Mouse (Mus musculus): ENCODE results near the gene Ing5. TPM values are rescaled to one million over a fixed set of nuclear protein-coding genes. Genes with fewer than 3 reads are reported as not detected.
A peak's percentile ranks its signal among the peaks of the same experiment; 100 is the strongest.
"Not testable (repeated sequence)": the region's sequence is repeated elsewhere in the genome, so short reads cannot be mapped to it uniquely, and the experiment has no call there.

Gene Ing5
- 10 to 100 TPM; 12.9 to 13.8 TPM for total RNA-seq (2021)

DNA sequence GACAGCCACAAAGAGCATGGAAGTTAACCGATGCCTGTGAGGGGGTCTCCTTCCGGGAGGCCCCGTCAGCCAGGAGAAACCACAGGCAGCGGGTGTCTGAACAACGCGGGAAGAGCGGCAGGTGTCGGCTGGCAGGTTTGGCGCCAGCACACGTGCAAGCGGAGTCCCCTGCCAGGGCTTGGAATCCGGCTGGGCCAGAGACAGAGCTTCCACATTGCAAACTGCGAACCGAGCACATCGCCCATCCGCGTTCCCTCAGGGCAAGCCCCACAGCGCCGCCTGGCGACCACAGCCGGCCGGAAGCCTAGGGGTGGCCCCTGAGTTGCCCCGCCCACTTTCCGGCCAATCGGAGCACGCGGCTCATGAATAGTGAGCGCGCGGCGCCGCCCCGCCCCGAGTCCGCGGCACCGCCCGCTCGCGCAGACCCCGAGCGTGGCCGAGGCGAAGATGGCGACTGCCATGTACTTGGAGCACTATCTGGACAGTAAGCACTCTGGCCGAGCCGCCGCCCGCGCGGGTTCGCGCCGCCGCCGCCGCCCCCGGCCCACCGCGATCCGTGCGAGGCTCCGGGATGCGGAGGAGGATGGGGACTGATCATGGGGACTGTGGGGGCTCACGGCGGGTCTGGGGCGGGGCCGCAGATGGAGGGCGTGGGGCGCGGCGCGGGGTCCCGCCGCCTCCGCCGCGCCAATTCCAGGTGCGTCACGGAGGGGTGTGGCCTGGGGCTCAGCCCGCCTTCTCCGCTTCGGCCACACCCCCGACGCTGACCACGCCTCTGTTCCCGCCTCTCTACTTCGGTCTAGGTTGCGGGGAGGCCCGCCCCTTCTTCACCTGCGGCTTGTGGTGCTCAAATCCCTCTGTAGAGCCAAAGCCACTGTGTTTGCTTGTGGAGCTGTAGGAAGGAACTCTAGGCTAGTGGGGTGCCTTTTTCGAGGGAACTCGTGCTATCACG is at the start of gene Ing5:
Gene Ing5 (plus strand): TSS at position 410 of the 952 bp plus-strand sequence.
- DNase-seq = peak; percentile 99

DNA sequence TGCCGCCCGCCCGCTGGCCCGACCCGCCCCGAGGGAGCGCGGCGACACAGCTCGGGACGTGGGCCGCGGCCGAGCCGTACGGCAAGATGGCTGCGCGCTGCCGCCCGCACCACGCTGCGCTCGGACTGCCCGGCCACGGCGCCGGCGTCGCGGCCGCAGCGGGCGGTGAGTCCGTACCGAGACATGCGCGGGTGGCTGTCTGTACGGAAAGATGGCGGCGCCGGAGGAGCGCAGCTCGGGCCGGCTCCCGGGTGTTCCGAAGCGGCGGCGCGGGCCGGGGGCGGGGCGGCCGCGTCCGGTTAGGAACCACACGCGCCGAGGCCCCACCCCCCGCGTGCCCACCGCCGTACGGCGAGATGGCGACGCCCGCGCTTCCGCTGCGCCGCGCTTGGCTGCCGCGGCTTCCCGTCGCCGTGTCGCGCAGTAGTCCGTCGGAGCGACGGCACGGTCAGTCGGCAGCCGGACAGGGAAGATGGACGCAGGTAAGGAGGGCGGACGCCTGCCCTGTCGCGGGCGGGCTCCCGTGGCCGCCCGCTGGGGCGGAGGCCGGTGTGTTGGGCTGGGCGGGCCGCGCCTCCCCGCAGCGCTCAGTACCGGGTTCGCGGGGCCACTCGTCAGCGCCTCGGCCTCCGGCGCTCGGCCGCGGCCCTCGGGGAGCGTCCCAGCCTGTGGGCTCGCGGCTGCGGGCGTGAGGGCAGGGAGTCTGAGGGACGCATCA is 49.0 kb upstream of the Ing5 start, which contains the start of gene Thap4:
Gene Thap4 (minus strand): TSS at position 292 of the 718 bp plus-strand sequence.
- DNase-seq = peak; percentile 90 to 91

DNA sequence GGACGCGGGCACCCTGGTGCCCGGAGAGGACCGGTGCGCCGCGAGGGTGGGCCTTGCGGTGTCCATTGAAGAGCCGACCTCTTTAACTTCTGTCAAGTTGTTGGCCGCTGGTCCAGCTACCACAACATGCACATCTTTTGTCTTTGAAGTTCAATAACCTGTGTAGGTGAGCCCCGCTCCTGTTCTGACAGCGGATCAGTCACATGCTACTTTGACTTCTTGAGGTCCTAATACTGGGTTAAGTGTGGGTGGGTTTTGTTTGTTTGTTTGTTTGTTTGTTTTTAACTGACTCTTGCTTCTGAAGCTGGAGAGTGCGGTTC is 48.5 kb upstream of the Ing5 start:
- no peak for DNase-seq

DNA sequence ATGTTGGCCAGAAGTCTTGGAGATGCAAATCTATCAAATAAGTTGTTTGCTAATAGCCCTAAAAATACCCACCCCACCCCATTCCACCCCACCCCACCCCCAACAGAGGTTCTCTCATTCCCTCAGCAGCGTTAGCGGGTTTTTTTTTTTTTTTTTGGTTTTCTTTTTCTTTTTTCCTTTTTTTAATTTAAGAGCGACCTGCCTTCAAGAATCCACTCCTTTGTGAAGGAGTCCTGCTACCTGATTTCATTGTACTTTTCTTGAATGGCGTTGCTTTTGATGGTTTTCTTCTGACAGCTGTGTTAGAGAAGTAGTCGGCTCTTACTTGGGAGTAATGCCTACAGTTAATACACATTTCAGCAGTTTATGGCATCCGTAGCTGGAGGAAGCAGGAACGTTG is 48.1 kb upstream of the Ing5 start:
- DNase-seq = no peak

DNA sequence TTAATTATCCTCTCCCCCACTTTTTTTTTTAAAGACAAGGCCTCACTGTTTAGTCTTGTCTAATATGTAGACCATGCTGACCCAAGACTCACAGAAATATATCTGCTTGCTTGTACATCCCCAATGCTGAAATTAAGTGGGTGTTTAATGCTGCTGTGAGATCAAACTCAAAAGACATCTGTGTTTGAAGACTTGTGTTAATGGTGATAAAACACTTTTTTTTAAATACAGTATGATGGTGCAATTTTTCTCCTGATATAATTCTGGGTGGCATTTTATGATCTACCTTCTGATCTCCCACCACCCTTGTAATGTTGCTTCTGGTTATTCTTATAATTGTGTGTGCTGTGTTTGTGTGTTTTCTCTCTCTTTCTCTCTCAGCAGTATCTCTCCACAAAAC is 47.6 kb upstream of the Ing5 start:
- no peak for DNase-seq

DNA sequence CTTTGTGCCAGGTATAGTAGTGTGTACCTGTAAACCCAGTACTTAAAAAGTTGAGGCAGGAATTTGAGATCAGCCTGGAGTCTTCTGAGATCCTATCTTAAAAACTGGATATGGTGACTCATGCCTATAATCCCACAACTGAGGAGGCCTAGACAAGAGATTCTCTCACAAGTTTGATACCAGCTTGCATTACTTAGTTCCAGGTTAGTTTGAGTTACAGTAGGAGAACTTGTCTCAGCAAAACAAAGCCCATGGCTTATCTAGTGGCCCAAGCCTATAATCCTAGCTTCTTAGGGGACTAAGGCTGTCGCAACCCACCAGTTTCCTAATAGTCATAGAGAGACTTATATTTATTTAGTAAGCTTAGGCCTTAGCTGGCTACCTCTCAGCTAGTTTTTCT is 43.7 kb upstream of the Ing5 start:
- no peak for DNase-seq

DNA sequence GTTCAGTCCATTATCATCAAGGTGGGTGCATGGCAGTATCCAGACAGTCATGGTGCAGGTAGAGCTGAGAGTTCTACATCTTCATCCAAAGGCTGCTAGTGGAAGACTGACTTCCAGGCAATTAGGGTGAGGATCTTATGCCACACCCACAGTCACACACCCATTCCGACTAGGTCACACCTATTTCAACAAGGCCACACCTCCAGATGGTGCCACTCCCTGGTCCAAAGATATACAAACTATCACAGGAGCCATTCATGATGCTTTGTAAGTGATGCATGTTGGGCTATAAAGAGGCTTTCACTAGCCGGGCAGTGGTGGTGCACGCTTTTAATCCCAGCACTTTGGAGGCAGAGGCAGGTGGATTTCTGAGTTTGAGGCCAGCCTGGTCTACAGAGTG is 40.2 kb upstream of the Ing5 start:
- DNase-seq = not testable (repeated sequence)

DNA sequence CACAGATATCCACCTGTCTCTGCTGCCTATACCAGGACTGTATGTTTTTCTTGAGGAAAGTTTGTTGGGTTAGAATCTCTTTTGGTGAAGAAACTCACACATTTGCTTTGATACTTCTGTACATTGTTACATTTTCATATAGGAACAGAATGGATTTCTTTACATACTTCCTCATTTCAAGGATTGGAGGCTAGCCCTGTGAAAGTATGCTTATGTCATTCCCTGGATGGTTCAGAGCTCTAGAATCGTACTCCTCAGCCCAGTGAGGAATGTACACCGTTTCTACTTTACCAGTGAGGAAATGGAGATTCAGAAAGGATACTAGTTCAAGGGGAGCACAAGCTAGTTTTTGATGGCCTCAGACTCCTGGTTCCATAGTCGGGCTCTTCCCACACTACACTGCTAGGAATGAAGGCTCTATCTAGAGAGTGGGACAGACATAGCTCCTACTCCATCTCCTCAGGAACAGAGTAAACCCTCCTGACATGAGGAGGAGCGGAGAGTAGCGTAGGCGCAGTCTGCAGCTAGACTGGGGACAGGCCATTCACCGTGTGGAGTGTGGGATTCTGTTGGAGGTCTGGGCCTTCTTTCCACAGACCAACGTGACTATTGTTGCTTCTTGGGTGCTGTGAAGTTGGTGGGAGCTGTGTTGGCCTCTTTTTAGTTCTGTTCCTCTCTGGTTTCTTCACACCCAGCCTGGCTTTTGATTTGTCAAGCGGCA is 38.7 kb upstream of the Ing5 start:
- DNase-seq = no peak

DNA sequence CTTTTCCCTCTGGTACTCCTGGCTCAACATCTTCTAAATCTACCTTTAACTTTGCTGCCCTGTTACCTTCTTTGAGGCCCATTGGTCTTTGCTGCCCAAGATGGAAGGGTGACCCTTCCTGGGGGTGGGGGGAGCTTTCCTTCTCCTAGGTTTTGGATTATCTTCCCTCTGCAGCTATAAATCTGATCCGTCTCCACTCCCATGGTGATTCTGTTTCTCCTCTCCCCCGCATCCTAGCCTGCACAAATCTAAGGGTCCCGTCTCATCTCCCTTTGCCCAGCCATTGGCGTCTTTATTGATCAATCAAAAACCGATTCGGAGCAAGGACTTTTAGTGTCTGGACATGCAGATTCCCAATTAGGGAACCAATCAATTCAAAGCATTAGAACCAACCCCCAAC is 36.2 kb upstream of the Ing5 start:
- DNase-seq = no peak

DNA sequence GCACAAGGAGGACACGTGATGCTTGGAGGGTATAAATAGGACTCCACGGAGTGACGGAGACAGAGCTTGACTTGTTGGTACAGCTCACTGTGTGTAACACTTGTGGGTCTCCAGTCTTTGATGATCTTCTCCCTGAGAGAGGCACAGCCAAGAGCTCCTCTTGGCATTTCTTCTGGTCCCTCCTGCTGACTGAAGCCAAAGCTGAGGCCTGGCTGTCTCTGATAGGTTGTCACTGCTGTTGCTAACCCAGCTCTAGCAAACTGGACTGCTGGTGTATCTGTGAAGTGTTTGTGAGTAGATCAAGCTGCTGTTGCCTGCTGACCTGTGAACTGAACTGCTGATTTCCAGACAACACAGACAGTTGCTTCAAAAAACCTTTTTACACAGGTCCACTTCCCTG is 33.9 kb upstream of the Ing5 start:
- DNase-seq = no peak

DNA sequence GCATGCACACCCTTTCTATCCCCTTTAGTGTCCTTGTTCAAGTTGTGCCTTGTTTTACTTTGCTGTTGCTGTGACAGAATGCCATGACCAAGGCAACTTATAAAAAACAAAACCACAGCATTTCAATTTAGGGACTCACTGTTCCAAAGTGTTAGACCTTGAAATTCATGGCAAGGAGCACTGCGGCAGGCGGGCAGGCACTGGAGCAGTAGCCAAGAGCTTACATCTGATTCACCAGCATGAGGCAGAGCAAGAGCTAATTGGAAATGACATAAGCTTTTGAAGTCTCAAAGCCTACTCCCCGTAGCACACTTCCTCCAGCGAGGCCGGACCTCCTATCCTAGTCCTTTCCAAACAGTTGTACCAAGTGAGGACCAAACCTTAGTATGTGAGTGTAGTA is 27.1 kb upstream of the Ing5 start:
- no peak for DNase-seq

DNA sequence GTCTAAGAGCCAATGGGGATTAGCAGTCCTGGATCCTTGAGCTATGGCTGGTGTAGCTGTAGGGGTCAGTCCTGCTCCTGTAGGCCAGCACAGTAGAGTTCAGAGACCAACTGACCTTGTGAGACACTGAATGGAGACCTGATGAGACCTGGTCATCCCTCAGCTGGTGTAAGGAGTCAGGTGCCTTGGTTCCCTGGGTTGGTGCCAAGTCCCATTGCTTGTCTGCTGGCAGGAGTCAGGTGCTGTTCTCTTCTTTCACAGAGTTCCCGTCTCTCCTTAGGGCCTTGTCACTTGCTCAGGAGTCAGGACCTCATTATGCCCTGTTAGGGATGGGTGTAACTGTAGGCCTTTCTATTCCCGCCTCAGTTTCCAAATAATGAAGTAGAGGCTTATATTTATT is 16.9 kb upstream of the Ing5 start:
- DNase-seq = no peak

DNA sequence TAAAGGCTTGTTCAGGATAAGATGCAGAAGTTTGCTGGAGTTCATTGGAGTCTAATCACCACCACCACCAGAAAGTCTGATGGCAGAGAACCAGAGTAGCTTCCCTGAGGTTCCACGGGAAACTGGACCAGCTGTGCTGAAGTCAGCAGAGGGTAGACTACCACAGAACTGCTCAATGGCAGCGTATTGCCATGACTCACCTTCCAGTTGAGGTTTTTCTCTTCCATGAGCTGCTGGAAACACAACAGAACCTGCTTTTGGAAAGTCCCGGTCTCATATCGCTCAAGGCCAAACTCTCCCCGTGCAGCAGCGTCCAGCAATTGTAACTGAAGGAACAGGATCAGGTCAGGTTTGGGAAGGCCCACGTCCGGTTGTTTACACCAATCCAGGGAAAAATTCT is 9.2 kb upstream of the Ing5 start:
- no peak for DNase-seq

DNA sequence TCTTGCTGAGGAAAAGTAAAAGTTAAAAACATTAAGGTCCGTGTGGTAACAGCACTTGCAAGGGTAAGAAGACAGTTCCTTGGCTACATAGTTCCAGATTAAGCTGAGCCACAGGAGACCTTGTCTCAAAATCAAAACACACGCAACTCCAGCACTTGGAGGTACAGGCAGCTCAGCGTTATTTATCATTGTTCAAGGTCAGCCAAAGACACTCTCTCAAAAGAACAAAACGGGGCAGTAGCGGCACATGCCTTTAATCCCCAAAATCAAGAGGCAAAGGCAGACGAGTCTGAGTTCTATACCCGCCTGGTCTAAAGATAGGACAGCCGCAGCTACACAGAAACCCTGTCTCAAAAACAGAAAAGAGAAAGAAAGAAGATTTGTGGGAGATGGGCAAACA is 7.9 kb upstream of the Ing5 start:
- DNase-seq = no peak

DNA sequence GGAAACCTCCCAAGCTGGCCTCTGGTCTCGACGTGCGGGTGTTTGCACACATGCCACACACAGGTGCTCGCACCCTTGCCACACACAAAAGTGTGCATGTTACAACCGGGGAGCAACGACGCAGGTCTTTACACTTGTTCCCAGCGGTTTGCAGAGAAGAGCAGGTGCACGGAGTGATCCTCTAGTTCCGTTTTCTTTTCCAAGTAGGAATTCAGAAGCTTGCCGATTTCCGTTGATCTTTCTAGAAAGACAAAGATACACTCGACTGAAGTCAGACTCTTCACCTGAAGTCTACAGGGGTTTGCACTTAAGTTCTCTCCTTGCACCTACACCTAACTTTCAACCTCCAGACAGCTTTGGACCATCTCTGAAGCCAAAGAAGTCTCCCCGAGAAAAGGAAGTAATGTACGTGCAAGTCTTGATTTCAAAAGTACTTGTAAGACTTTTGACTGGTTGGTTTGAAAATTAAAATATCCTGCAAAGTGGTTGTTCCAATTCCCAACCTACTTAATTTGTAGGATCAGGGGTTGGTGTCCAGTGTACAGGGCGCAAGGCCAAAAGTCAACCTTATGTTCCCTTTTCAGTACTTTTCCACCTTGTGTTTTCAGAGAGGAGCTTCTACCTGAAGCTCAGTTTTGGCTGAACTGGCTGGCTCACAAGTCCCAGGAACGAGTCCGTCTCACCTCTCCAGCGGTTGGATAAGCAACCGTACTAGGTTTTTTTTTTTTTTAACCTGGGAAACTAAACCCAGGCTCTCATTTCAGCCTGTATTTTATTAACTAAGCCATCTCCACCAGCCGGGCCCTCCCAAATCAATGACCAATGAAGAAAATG is 2.9 kb upstream of the Ing5 start:
- no peak for DNase-seq

DNA sequence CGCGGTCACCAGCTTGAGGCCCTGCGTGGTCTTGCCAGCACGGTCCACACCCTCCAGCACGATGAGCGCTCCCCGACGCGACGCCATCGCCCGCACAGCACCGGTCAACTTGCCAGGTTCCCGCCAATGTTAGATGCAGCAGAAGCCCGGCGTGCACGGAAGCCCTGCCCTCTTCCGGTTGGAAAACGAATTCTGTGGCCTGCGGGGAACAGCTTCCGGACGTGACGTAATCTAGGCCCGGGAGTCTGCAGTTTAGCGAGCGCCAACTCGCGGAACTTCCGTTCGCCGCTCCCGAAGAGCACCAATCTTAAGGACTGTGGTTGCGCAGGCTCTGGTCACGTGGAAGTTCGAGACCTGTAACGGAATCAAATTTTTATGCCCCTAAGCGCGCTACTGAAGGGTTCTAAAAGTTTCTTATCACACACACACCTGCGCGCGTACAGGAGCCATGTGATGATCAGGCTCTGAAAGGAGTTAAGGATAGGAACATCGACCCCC is 2.0 kb upstream of the Ing5 start, which contains the start of gene Dtymk:
Gene Dtymk (minus strand): TSS at position 194 of the 498 bp plus-strand sequence.
- peak; percentile 91 to 92 for DNase-seq

DNA sequence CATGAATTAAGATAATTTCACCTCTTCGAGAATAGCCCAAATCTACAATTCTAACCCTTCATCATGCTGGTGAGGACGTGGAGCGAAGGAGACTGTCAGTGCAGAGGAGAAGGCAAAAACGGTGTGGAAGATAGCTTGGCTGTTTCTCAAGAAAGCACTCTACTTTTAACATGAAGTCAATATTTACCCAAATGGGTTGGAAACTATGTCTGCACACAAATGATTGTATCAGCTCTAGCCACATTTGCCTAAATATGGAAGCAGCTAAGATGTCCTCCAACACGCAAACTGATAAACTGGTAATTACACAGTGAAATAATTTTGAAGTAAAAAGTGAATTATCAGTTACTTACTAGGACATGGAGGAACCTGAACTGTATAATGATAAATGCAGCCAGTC is 994 bp upstream of the Ing5 start:
- no peak for DNase-seq

DNA sequence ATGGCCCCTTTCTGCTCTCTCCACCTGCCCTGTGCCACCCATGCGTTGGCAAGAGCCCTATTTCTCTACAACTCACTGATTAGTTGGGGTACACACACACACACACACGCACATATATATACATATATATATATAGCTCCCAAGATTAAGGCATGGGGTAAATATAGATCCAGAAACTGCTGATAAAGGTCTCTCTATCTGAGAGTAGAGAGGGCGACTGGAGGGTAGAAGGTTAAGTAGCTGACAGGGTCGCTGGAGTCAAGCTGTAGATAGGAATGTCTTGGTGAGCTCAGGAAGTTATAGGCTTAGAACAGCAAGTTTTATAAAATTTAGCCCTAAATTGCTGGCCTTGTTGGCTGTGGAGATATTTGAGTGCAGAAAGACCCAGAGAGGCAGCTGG is 1.1 kb downstream of the Ing5 start:
- DNase-seq = no peak

DNA sequence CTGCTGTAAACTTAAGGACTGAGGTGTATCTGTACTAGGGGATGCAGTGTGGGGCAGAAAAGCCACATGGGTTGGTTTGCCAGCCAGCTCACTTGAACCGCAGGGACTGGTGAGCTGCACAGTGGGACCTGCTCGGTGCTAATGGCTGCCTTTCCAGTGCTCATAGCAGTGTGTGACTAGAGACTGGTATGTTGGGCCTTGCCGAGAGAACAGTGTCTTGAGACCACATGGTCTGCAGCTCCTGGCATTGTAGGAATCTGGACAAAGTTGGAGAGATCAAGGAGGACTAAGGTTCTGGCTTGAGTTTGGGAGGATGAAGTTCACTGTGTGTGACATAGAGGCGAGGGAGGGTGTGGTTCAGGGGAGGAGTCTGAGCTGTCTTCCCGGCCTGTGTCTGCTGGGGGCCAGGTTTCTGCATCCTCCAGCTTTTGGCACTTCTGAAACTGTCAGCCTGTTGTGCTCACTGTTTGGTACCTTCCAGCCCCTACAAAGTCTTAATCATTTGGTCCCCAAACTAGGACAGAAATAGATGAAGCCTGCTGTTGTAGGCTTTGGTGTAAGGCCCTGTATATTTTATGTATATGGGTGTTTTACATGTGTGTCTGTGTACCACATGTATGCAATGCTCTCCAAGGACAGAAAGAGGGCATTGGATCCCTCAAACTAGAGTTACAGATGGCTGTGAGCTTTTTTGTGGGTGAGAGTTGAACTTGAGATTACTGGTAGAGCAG is 1.6 kb downstream of the Ing5 start:
- no peak for DNase-seq

DNA sequence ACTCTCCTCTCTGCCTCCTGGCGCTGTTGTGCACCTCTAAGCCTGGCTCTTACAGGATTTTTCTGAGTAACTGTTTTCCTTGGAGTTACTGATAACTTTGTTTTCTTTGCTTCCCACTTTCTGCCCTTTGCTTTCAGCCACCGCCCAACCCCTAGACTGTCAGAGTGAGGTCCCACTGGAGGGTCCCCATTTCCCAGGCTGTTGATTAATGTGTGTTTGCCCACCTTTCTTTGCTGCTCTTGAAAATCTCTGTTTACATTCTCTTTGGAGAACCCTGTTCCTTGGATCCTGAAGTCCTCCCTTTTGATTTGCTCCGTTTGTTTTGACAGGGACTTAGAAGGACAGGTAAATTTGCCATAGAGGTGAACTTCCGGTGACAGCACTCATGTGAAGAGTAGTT is 5.1 kb downstream of the Ing5 start:
- no peak for DNase-seq

DNA sequence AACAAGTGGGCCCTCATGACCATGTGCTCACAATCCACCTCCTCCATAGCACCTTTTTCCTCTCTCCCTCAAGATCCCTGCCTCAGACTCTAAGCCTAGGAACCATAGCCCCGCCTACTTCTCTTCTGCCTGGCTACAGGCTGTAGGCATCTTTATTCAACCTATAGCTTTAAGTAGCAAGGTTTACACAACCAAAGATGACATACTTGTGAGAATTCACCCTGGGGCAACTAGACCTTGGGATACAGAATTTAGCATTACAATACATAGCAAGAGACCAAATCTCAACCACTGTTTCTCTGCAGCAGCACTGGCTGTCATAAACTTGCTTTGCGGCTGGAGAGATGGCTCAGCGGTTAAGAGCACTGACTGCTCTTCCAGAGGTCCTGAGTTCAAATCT is 6.2 kb downstream of the Ing5 start:
- no peak for DNase-seq
